Mouse (Mus musculus) lung, embryonic 14.5 days (tissue): ENCODE measurements at regions not wholly inside any gene's neighbourhood (a gene's known extent, or its start where the extent isn't known, plus 50 kb on each side); places are given as distances from the start of the nearest gene placed in this dataset.

ENCODE experiments used
- ATAC-seq: fragments of 200-750 bp; cut with Nextera tagmentation; 2 replicates; pipeline ENCODE4 v1.8.0; 2017; ENCODE audit warnings: mild to moderate bottlenecking, moderate TSS enrichment, moderate library complexity; ENCODE audit not compliant: insufficient read depth
- DNase-seq: peaks from one replicate; pipeline ENCODE4 v3.0.0-alpha.2; 2015
- H3K27ac ChIP-seq: fragments of 300-500 bp; sonication (generic); 2 replicates; pipeline ENCODE4 v1.5.1; 2014; ENCODE audit warnings: low read depth, mild to moderate bottlenecking, moderate library complexity
- H3K27me3 ChIP-seq: fragments of 300-500 bp; sonication (generic); 2 replicates; pipeline ENCODE4 v1.6.1; 2014; ENCODE audit warnings: low read length, control low read depth; ENCODE audit not compliant: insufficient read depth
- H3K36me3 ChIP-seq: fragments of 300-500 bp; sonication (generic); 2 replicates; pipeline ENCODE4 v1.6.1; 2014; ENCODE audit warnings: control low read depth; ENCODE audit not compliant: insufficient read depth
- H3K4me1 ChIP-seq: fragments of 300-500 bp; sonication (generic); 2 replicates; pipeline ENCODE4 v1.6.1; 2014; ENCODE audit warnings: antibody characterized with exemption, control low read depth; ENCODE audit not compliant: insufficient read depth
- H3K4me2 ChIP-seq: fragments of 300-500 bp; sonication (generic); 2 replicates; pipeline ENCODE4 v1.6.1; 2014; ENCODE audit warnings: mild to moderate bottlenecking
- H3K4me3 ChIP-seq: fragments of 300-500 bp; sonication (generic); 2 replicates; pipeline ENCODE4 v1.5.1; 2014; ENCODE audit warnings: low read depth, low read length
- H3K9ac ChIP-seq: fragments of 300-500 bp; sonication (generic); 2 replicates; pipeline ENCODE4 v1.6.1; 2014
- H3K9me3 ChIP-seq: fragments of 300-500 bp; sonication (generic); 2 replicates; pipeline ENCODE4 v1.6.1; 2016; ENCODE audit warnings: low read depth, low read length, control low read depth
- CTCF ChIP-seq: IDR thresholded peaks from 2 replicates; pipeline ENCODE4 v1.5.1; 2016; ENCODE audit warnings: antibody characterized with exemption, low read depth
- WGBS: fragments of 180-500 bp; shearing (Covaris S2); extraction: QIAGEN DNeasy Blood & Tissue Kit; methylation state at CpG from one replicate; pipeline ENCODE4 v1.1.7; 2014; 5-methylcytosine and 5-hydroxymethylcytosine counted together

GRCm38 (mm10) chr10:25058694-25059093, 131.4 kb upstream of the Arg1 start:
- no peaks in the 10 kb centered on the region for H3K27me3 ChIP-seq

GRCm38 (mm10) chr10:25051998-25052397, 124.7 kb upstream of the Arg1 start:
- no peaks in the 10 kb centered on the region for H3K4me1 ChIP-seq
- no peak for TF ChIP-seq CTCF
- H3K9me3 ChIP-seq = no peaks in the 10 kb centered on the region
- H3K4me2 ChIP-seq = no peak overlapping the region
- H3K4me3 ChIP-seq = no peak overlapping the region
- 79% methylated on average over 3 of the region's 3 CpGs for WGBS
- H3K36me3 ChIP-seq = no peaks in the 10 kb centered on the region
- ATAC-seq = no peak
- no peak overlapping the region for H3K27ac ChIP-seq
- no peaks in the 10 kb centered on the region for H3K27me3 ChIP-seq
- no peak for DNase-seq
- no peak overlapping the region for H3K9ac ChIP-seq

More at GRCm38 (mm10) chr10:25058694-25059093, 131.4 kb upstream of the Arg1 start:
- no peak for ATAC-seq
- Histone ChIP-seq H3K4me3 (no peak overlapping the region), H3K27ac (no peak overlapping the region), H3K36me3 (no peaks in the 10 kb centered on the region), H3K9ac (no peak overlapping the region), H3K4me2 (no peak overlapping the region), H3K9me3 (no peaks in the 10 kb centered on the region), H3K4me1 (peaks cover 6% of the 10 kb centered on the region)
- WGBS = 79% methylated on average over 11 of the region's 11 CpGs
- TF ChIP-seq CTCF = no peak
- DNase-seq = no peak

DNA sequence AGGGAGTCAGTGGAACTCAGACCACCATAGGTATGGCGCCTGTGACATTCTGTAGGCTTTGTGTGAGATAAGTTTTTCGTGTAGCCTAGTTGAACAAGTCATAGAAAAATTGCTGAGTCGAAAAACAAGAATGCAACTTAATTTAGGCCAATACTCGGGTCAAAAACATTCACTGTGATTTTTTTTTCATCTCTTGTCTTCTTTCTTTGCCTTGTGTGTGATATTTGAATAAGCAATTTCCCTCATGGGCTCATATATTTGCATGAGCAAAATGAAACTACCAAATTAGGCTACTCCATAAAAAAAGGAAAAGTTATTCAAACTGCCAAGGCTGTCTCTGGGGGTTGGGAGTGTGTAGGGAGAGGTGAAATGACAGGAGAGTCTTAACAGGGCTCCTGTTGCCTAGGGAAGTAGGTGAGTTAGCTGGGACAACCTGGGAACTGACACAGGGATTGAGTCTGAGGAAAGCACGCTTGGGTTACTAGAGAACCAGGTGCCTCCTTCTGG, 124.1 kb upstream of the Arg1 start:
- Histone ChIP-seq H3K36me3 (no peaks in the 10 kb centered on the region), H3K4me2 (no peak overlapping the region), H3K9me3 (no peaks in the 10 kb centered on the region), H3K9ac (no peak overlapping the region), H3K27me3 (no peaks in the 10 kb centered on the region), H3K27ac (no peak overlapping the region), H3K4me3 (no peak overlapping the region), H3K4me1 (no peaks in the 10 kb centered on the region)
- 76% methylated on average over 5 of the region's 5 CpGs for WGBS
- no peak for ATAC-seq
- no peak for DNase-seq
- TF ChIP-seq CTCF = no peak

DNA sequence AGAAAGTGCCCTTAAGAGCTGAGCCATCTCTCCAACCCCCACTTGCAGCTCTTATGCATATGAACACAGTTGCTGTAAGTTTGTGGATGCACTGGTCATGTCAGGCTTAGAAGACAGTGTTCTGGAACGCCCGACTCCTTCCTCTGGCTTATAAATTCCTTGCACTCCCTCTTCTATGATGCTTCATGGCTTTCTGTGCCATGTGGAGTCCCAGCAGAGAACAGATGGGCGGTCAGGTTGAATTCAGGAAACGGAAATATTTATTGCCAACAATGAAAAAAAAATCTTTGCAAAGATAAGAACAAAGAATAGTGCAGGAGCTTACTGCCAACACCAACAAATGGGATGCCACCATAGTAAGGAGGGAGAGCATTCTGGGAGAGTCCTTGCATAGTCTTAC, 113.9 kb upstream of the Arg1 start:
- Histone ChIP-seq H3K36me3 (no peaks in the 10 kb centered on the region), H3K9ac (no peak overlapping the region), H3K27ac (no peak overlapping the region), H3K4me2 (no peak overlapping the region), H3K27me3 (no peaks in the 10 kb centered on the region), H3K4me1 (no peaks in the 10 kb centered on the region), H3K9me3 (no peaks in the 10 kb centered on the region), H3K4me3 (no peak overlapping the region)
- no peak for ATAC-seq
- TF ChIP-seq CTCF = no peak
- 87% methylated on average over 4 of the region's 4 CpGs for WGBS
- no peak for DNase-seq

GRCm38 (mm10) chr10:25039926-25040325, 112.6 kb upstream of the Arg1 start:
- Histone ChIP-seq H3K4me3 (no peak overlapping the region), H3K4me2 (no peak overlapping the region), H3K4me1 (no peaks in the 10 kb centered on the region), H3K36me3 (no peaks in the 10 kb centered on the region), H3K9me3 (no peaks in the 10 kb centered on the region), H3K27me3 (no peaks in the 10 kb centered on the region), H3K27ac (no peak overlapping the region), H3K9ac (no peak overlapping the region)
- ATAC-seq (no peak), DNase-seq (no peak)
- no peak for TF ChIP-seq CTCF
- 90% methylated on average over 3 of the region's 3 CpGs for WGBS

GRCm38 (mm10) chr10:25036928-25037327, 109.6 kb upstream of the Arg1 start:
- no peak for DNase-seq
- Histone ChIP-seq H3K4me2 (no peak overlapping the region), H3K9me3 (no peaks in the 10 kb centered on the region), H3K36me3 (no peaks in the 10 kb centered on the region), H3K4me3 (no peak overlapping the region), H3K27ac (no peak overlapping the region), H3K4me1 (no peaks in the 10 kb centered on the region), H3K9ac (no peak overlapping the region), H3K27me3 (no peaks in the 10 kb centered on the region)
- WGBS = 81% methylated on average over 3 of the region's 3 CpGs
- TF ChIP-seq CTCF = no peak
- no peak for ATAC-seq

DNA sequence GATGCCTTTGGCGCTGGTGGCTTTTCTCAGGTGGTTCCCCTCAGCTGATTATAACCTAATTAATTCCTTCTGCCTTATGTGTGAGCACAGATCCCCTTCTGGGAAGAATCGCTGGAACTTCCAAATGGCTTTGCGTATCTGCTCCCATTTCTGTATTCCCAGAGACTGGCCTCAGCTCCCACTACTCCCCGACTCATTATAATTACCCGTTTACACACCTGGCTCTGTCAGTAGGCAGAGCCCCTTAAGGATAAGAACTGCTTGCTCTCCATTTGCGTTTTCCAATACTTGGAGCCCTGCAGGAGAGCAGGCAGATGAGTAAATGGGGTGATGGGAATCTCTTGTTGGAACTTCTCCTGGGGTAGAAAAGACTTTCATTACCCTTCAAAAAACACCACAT, 108.1 kb upstream of the Arg1 start:
- H3K4me3 ChIP-seq = no peak overlapping the region
- no peak for ATAC-seq
- H3K9me3 ChIP-seq = no peaks in the 10 kb centered on the region
- H3K36me3 ChIP-seq = no peaks in the 10 kb centered on the region
- H3K27me3 ChIP-seq = no peaks in the 10 kb centered on the region
- TF ChIP-seq CTCF = no peak
- H3K27ac ChIP-seq = no peak overlapping the region
- no peaks in the 10 kb centered on the region for H3K4me1 ChIP-seq
- H3K9ac ChIP-seq = no peak overlapping the region
- DNase-seq = no peak
- WGBS = 69% methylated on average over 6 of the region's 6 CpGs
- H3K4me2 ChIP-seq = no peak overlapping the region

GRCm38 (mm10) chr10:25032625-25033024, 105.3 kb upstream of the Arg1 start:
- no peak overlapping the region for H3K4me2 ChIP-seq
- H3K4me3 ChIP-seq = no peak overlapping the region
- ATAC-seq (no peak), DNase-seq (no peak)
- no peak for TF ChIP-seq CTCF
- H3K27me3 ChIP-seq = no peaks in the 10 kb centered on the region
- H3K36me3 ChIP-seq = no peaks in the 10 kb centered on the region
- H3K27ac ChIP-seq = no peak overlapping the region
- no peaks in the 10 kb centered on the region for H3K9me3 ChIP-seq
- H3K4me1 ChIP-seq = no peaks in the 10 kb centered on the region
- no peak overlapping the region for H3K9ac ChIP-seq
- 53% methylated on average over 1 of the region's 1 CpGs for WGBS
